In genomic region chr12:3810455-3810854, GRCm38 (mm10) we compare ENCODE assay signal across 9 mouse cellular contexts. TPM values are rescaled to one million over a fixed set of nuclear protein-coding genes. Genes with fewer than 3 reads are reported as not detected.
DNase-seq lines count a peak whose midpoint lies in the region; ATAC-seq and TF ChIP-seq lines count a peak whose summit lies in the region.
"Had no signal": no experiment of that assay in that cellular context is flagged by ENCODE, and none has a peak within 500 bp of the region (broad histone marks: within the 10 kb centered on the region; RNA-seq: fewer than 3 reads in every experiment).

No protein-coding gene starts in this region.

- no peak for TF ChIP-seq POLR2A in lung, adult 2 months (IDR thresholded peaks at IDR 0.05; ENCODE audit: borderline replicate concordance, extremely low read depth, low read depth, low read length)
- no peak for TF ChIP-seq POLR2A in olfactory bulb, adult 2 months (IDR thresholded peaks at IDR 0.05; ENCODE audit: insufficient read depth, low read depth, low read length)

- H3K4me2 ChIP-seq in heart, embryonic 16.5 days (ENCODE audit: low read depth, low read length) = peak overlapping the region; percentile 22
- peak overlapping the region; percentile 79 for H3K4me2 ChIP-seq in lung, embryonic 14.5 days
- peak overlapping the region; percentile 78 for H3K4me2 ChIP-seq in intestine, embryonic 15.5 days (replicated peaks)
- H3K4me2 ChIP-seq in forebrain, embryonic 16.5 days (ENCODE audit: low read length) = no peak overlapping the region

- TF ChIP-seq CTCF in lung, embryonic 14.5 days (IDR thresholded peaks at IDR 0.05; ENCODE audit: low read depth) = no peak
- TF ChIP-seq CTCF in lung, adult 2 months (IDR thresholded peaks at IDR 0.05; ENCODE audit: insufficient read depth, low read length) = no peak
- no peak for TF ChIP-seq CTCF in olfactory bulb, adult 2 months (IDR thresholded peaks at IDR 0.05; ENCODE audit: insufficient read depth, low read depth, low read length)

- H3K9me3 ChIP-seq in heart, embryonic 16.5 days (replicated peaks; ENCODE audit: control insufficient read depth, low read length) = no peaks in the 10 kb centered on the region
- no peaks in the 10 kb centered on the region for H3K9me3 ChIP-seq in lung, embryonic 14.5 days (ENCODE audit: low read depth, low read length)
- H3K9me3 ChIP-seq in intestine, embryonic 15.5 days = no peaks in the 10 kb centered on the region
- no peaks in the 10 kb centered on the region for H3K9me3 ChIP-seq in forebrain, embryonic 16.5 days (ENCODE audit: control insufficient read depth, low read length)
- H3K9me3 ChIP-seq: megakaryocyte, embryonic 14.5 days had no signal

- intact Hi-C loops in heart, postnatal 14 days (cut with DNase I) = no loop called here

- peaks cover 57% of the 10 kb centered on the region for H3K4me1 ChIP-seq in heart, embryonic 16.5 days (ENCODE audit: control insufficient read depth, insufficient read depth, low read length)
- H3K4me1 ChIP-seq in lung, embryonic 14.5 days (ENCODE audit: insufficient read depth) = peaks cover 44% of the 10 kb centered on the region
- peaks cover 34% of the 10 kb centered on the region for H3K4me1 ChIP-seq in lung, adult 2 months (ENCODE audit: control insufficient read depth, insufficient read depth, low read length)
- peaks cover 59% of the 10 kb centered on the region for H3K4me1 ChIP-seq in intestine, embryonic 15.5 days (replicated peaks)
- peaks cover 59% of the 10 kb centered on the region for H3K4me1 ChIP-seq in olfactory bulb, adult 2 months (ENCODE audit: control insufficient read depth, insufficient read depth, low read length)
- H3K4me1 ChIP-seq in forebrain, embryonic 16.5 days (replicated peaks; ENCODE audit: control insufficient read depth, insufficient read depth, low read length) = peaks cover 40% of the 10 kb centered on the region

- H3K27me3 ChIP-seq in heart, embryonic 16.5 days (ENCODE audit: control insufficient read depth, insufficient read depth, low read length) = no peaks in the 10 kb centered on the region
- H3K27me3 ChIP-seq in lung, embryonic 14.5 days (ENCODE audit: insufficient read depth, low read length) = no peaks in the 10 kb centered on the region
- no peaks in the 10 kb centered on the region for H3K27me3 ChIP-seq in intestine, embryonic 15.5 days (replicated peaks)
- no peaks in the 10 kb centered on the region for H3K27me3 ChIP-seq in forebrain, embryonic 16.5 days (replicated peaks; ENCODE audit: control insufficient read depth, insufficient read depth, low read length)

- H3K9ac ChIP-seq in heart, embryonic 16.5 days (ENCODE audit: low read length) = no peak overlapping the region
- H3K9ac ChIP-seq in lung, embryonic 14.5 days = 0 out of 2 replicates have a peak overlapping the region, but pooled peaks have one; percentile 11
- H3K9ac ChIP-seq in intestine, embryonic 15.5 days = no peak overlapping the region
- no peak overlapping the region for H3K9ac ChIP-seq in forebrain, embryonic 16.5 days (replicated peaks; ENCODE audit: low read depth, low read length)

- no peaks in the 10 kb centered on the region for H3K36me3 ChIP-seq in heart, embryonic 16.5 days (ENCODE audit: control insufficient read depth, insufficient read depth)
- peaks cover 11% of the 10 kb centered on the region; the same call in 1 of the 2 replicates for H3K36me3 ChIP-seq in lung, embryonic 14.5 days (ENCODE audit: insufficient read depth)
- no peaks in the 10 kb centered on the region; the same call in 1 of the 2 replicates for H3K36me3 ChIP-seq in intestine, embryonic 15.5 days
- H3K36me3 ChIP-seq in forebrain, embryonic 16.5 days (ENCODE audit: control insufficient read depth, insufficient read depth) = no peaks in the 10 kb centered on the region

- no peak for ATAC-seq in heart, embryonic 16.5 days (replicated peaks; ENCODE audit: extremely low read depth, insufficient read depth, low FRiP score)
- ATAC-seq in lung, embryonic 14.5 days (ENCODE audit: insufficient read depth) = no peak
- no peak for ATAC-seq in intestine, embryonic 15.5 days
- no peak for ATAC-seq in forebrain, embryonic 16.5 days

- no peak overlapping the region for H3K4me3 ChIP-seq in heart, embryonic 16.5 days (ENCODE audit: low read length)
- no peak overlapping the region; the same call in 1 of the 2 replicates for H3K4me3 ChIP-seq in lung, embryonic 14.5 days (ENCODE audit: low read depth, low read length)
- H3K4me3 ChIP-seq in lung, adult 2 months (replicated peaks; ENCODE audit: extremely low read depth, low read depth, low read length) = no peak overlapping the region
- H3K4me3 ChIP-seq in intestine, embryonic 15.5 days (replicated peaks) = no peak overlapping the region
- H3K4me3 ChIP-seq in olfactory bulb, adult 2 months (ENCODE audit: insufficient read depth, low read depth, low read length) = peak overlapping the region; percentile 19
- H3K4me3 ChIP-seq in forebrain, embryonic 16.5 days (replicated peaks; ENCODE audit: low read length) = no peak overlapping the region

- 19% methylated on average over 4 of the region's 4 CpGs for WGBS in heart, embryonic 16.5 days
- 11% methylated on average over 3 of the region's 4 CpGs for WGBS in lung, embryonic 14.5 days
- WGBS in lung, adult 2 months = 23% methylated on average over 4 of the region's 4 CpGs
- 17% methylated on average over 4 of the region's 4 CpGs for WGBS in intestine, embryonic 15.5 days
- 12% methylated on average over 4 of the region's 4 CpGs for WGBS in olfactory bulb, adult 2 months
- WGBS in forebrain, embryonic 16.5 days = 44% methylated on average over 3 of the region's 4 CpGs

- no peak overlapping the region for H3K27ac ChIP-seq in heart, embryonic 16.5 days (ENCODE audit: low read length)
- peak overlapping the region; percentile 60 for H3K27ac ChIP-seq in lung, embryonic 14.5 days (ENCODE audit: low read depth)
- 0 out of 2 replicates have a peak overlapping the region, but pooled peaks have one; percentile 7 for H3K27ac ChIP-seq in intestine, embryonic 15.5 days
- H3K27ac ChIP-seq in olfactory bulb, adult 2 months (ENCODE audit: insufficient read depth, low read depth, low read length) = peak overlapping the region; percentile 26; the same call in 1 of the 2 replicates
- no peak overlapping the region for H3K27ac ChIP-seq in forebrain, embryonic 16.5 days (ENCODE audit: low read length)

- DNase-seq in heart, postnatal 14 days = no peak
- DNase-seq in lung, embryonic 14.5 days = peak; percentile 65
- DNase-seq in lung, adult 2 months = no peak
- DNase-seq: gastrocnemius, postnatal 25 days had no signal

RNA-seq across cellular contexts. Expression of gene Dnmt3a, which starts 4.6 kb away (rescaled TPM):
- polyA plus RNA-seq in heart, embryonic 16.5 days (2015; fragmentation: Nextera tagmentation; extraction: Ambion mirVana) = 55.1 and 82.6 TPM in 2 replicates
- 100 to 1,000 TPM; 118 to 122 TPM for total RNA-seq in heart, postnatal 14 days (2021)
- 88.0 and 95.5 TPM in 2 replicates for polyA plus RNA-seq in lung, embryonic 14.5 days (2014; fragmentation: Nextera tagmentation; extraction: Ambion mirVana)
- 14.6 and 14.7 TPM in 2 replicates for polyA plus RNA-seq in lung, adult 2 months (2012; rRNA removed)
- polyA plus RNA-seq in intestine, embryonic 15.5 days (2015; fragmentation: Nextera tagmentation; extraction: Ambion mirVana) = 114 and 120 TPM in 2 replicates
- not detected in 2 replicates for polyA plus RNA-seq in olfactory bulb, adult 2 months (2012; ENCODE audit: insufficient read depth, insufficient read length, low replicate concordance, missing spikeins)
- polyA plus RNA-seq in forebrain, embryonic 16.5 days (2015; fragmentation: Nextera tagmentation; extraction: Ambion mirVana) = 86.3 and 86.6 TPM in 2 replicates

Comparison
In these comparisons a context has a peak if more than half of its experiments do, and no peak if none do; other contexts are left out.
1. H3K27ac ChIP-seq: peak in lung, embryonic 14.5 days (single experiment), intestine, embryonic 15.5 days (single experiment) and olfactory bulb, adult 2 months (single experiment); none in heart, embryonic 16.5 days (single experiment) and forebrain, embryonic 16.5 days (single experiment).